Mouse (Mus musculus) retina, embryonic 14.5 days (tissue): Measurements from ENCODE around the gene Junb.
A peak's percentile ranks its signal among the peaks of the same experiment; 100 is the strongest.

Experiments used
- DNase-seq: peaks from one replicate; pipeline ENCODE4 v3.0.0-alpha.2; 2015; ENCODE audit warnings: low spot score

The Junb gene

DNA sequence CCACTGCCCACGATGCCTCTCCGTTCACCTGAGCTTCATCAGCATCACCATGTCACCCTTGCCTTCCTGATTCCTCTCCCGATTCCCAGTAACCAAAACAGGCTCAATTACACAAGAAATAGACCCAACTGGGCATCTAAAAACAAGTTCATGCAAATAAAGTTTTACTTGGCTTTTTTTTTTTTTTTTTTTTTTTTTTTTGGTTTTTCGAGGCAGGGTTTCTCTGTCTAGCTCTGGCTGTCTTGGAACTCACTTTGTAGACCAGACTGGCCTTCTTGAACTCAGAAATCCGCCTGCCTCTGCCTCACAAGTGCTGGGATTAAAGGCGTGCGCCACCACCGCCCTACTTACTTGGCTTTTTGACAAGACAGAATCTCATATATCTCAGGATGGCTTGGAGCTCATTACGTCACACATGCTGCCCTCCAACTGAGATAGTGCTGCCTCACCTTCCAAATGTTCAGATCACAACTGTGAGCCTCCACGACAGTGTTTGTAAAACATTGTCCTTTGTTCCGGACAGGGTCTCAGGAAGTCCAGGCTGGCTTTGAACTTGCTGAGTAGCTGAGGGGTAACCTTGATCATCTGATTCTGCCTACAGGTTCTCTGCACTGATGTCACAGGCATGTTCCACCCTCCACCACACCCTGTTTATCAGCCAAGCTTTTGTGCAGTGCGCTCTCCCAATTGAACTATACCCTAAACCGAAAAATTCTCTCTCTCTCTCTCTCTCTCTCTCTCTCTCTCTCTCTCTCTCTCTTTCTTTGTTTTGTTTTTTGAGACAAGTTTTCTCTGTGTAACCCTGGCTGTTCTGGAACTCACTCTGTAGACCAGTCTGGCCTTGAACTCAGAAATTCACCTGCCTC, 40.7 kb downstream of the Junb start:
- DNase-seq = no peak

DNA sequence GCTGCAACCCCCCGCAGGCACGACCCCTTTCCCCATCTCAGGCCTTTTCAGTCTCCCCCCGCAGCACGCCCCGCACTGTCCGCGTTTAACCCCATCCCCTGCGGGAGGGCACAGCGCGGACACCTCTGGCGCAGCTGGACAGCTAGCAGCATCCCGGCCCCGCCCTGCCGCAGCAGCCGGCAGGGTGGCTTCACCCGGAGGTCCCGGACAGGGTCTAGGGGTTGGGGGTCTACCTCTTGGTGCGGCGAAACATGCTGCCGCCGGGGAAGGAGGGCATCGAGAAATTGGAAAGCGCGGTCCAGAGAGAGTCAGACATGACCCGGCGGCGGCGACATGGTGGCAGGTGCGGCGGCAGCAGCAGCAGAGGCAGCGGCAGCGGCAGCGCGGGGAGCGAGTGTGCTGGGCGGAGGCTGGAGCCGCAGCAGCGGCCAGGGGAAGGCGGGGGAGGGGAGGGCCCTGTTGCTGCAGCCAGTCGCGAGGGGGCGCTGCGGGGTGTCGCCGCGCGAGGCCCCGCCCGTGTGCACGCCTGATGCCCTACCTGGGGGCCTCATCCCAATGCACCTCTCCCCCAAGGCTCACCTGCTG, 41.5 kb downstream of the Junb start, which contains the start of gene Mast1:
TSS of gene Mast1 (minus strand) at position 398 of the 585 bp plus-strand sequence.
- peak; percentile 86 for DNase-seq

GRCm38 (mm10) chr8:84936041-84936961, 42.2 kb downstream of the Junb start:
- peak; percentile 50 for DNase-seq

GRCm38 (mm10) chr8:84935489-84935888, 43.0 kb downstream of the Junb start:
- peak; percentile 74 for DNase-seq

DNA sequence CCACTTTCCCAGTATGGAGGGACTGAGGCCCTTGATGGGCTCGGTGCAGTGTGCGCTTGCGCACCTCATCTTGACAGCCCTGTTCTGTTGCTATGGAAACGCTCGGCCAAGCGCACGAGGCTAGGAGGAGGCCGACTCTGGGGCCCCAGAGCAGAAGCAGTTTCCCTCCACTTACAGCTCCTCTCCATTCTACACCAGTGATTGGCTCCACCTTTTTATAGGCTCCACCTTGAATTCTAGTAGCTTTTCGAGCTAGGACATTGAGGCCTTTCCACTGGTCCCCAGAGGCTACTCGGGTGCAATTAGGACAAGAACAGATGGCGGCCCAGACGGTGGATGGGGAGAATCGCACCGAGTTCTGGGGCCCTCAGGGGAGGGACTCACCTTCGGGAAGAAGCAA, 43.7 kb downstream of the Junb start:
- DNase-seq = peak; percentile 96

- DNase-seq = no peak
Measured at GRCm38 (mm10) chr8:84933767-84934559, 44.6 kb downstream of the Junb start.

DNA sequence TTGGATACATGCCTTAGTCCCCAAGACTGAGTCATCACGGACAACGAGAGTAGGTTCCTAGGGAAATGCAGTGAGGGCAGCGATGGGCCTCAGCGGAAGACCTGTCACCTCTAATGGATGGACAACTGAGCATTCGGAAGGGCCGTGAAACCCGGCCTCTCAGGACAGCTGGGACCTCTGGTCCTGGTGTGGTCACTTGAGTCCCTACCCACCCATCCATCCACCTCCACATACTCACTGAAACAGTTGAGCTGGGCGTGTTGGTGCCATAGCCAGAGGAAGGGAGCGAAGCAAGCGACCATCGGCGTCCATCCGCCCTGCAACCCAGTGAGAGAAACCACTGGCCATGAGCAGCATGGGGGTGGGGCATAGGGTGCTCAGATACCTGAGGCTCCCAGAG, 47.9 kb downstream of the Junb start:
- DNase-seq = no peak

DNA sequence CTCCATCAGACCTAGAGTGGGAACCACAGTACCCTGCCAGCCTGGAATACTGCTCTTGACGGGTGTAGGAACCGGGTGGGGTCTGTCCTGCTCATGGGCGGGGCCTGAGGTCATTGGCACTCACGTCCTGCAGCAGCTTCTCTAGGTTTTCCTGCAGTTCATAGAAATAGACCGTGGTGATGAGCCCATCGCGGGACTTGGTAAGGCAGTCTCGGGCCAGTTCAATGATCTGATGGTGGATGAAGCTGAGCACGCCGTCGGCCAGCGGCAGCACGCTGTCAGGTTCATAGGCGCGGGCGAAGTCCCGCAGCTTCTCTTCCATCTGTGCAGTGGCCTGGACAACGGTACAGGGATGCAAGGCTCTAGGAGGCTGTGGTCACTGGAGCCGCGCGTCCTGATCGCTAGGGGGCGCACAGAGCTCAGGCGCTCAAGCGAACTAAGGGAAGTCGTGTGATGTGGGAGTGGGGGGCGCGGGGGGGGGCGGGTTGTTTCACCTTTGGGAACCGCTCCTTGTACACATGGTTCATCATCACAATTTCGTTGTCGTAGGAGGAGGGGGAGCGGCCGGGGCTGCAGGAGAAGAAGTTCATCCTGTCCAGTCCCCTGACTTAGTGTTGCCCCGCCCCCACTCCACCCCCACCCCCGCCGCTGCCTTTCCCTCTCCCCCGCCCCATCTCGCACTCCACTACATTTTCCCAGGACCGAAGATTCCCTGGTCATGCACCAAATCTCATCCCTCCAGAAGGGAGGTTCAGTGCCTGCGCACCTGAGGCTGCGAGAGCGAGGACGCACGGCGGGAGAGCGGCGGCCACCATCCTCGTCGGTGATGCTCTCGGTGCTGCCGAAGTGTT, 49.8 kb downstream of the Junb start:
- peak; percentile 89 for DNase-seq

DNA sequence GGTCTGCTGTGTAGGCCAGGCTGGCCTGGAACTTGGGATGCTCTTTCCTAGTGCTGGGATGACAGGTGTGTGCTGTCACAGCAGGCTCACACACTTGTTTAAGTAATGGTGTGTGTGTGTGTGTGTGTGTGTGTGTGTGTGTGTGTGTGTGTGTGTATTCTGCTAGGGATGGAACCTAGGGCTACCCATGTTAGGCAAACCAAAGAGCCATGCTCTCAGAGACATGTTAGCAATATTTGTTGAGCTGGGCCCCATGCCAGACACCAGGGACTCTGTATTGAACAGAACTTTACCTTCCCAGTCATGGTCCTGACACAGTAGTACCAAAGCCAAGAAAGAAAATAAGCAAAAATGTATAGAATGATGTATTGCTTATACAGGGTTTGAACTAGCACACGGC, 51.0 kb downstream of the Junb start:
- DNase-seq = no peak

DNA sequence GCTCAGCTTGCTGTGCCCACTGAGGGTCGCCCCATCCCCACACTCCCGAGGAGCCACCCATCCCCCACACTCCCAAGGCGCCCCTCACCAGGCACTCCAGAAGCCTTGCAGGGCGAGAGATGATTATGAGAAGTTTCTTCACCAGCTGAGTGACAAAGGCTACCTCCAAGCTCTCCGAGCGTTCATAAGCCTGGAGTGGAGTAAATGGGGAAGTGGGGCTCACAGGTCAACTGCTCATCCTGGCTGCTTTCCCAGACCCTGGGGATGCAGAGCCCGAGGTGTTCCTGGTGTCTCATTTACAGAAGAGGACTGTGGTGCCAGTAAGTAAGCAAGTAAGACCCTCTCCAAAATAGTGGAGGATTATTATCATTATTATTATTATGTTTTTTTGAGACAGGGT, 53.0 kb downstream of the Junb start:
- no peak for DNase-seq
